Mouse (Mus musculus): ENCODE data around the gene Zfp451.

- TF ChIP-seq CTCF (IDR thresholded peaks at IDR 0.05; ENCODE audit: borderline replicate concordance, control insufficient read depth, extremely low read depth, insufficient read depth, low read length, poor library complexity) (no peak), POLR2A (IDR thresholded peaks at IDR 0.05; ENCODE audit: control insufficient read depth, extremely low read depth, insufficient read depth, low read length, poor library complexity) (no peak)
Measured at GRCm38 (mm10) chr1:33843823-33844222, 29.4 kb upstream of the Zfp451 start.
